Mouse (Mus musculus) heart, embryonic 16.5 days (tissue): ENCODE data around the gene Sidt1. TPM values are rescaled to one million over a fixed set of nuclear protein-coding genes. Genes with fewer than 3 reads are reported as not detected.

Source experiments
- ATAC-seq: fragments of 200-750 bp; cut with Nextera tagmentation; replicated peaks from 2 replicates; pipeline ENCODE4 v1.8.0; 2017; ENCODE audit warnings: moderate number of reproducible peaks; ENCODE audit not compliant: insufficient read depth, low FRiP score; ENCODE audit errors: extremely low read depth
- H3K27ac ChIP-seq: fragments of 300-500 bp; sonication (generic); 2 replicates; pipeline ENCODE4 v1.5.1; 2014; ENCODE audit warnings: mild to moderate bottlenecking, low read length, control low read depth, moderate library complexity
- H3K27me3 ChIP-seq: fragments of 300-500 bp; sonication (generic); 2 replicates; pipeline ENCODE4 v1.6.1; 2014; ENCODE audit warnings: low read length, mixed read lengths; ENCODE audit not compliant: control insufficient read depth, insufficient read depth
- H3K36me3 ChIP-seq: fragments of 300-500 bp; sonication (generic); 2 replicates; pipeline ENCODE4 v1.6.1; 2014; ENCODE audit not compliant: control insufficient read depth, insufficient read depth
- H3K4me1 ChIP-seq: fragments of 300-500 bp; sonication (generic); 2 replicates; pipeline ENCODE4 v1.6.1; 2014; ENCODE audit warnings: low read length, mixed read lengths; ENCODE audit not compliant: control insufficient read depth, insufficient read depth
- H3K4me2 ChIP-seq: fragments of 300-500 bp; sonication (generic); 2 replicates; pipeline ENCODE4 v1.6.1; 2014; ENCODE audit warnings: low read depth, mild to moderate bottlenecking, control low read depth, low read length
- H3K4me3 ChIP-seq: fragments of 300-500 bp; sonication (generic); 2 replicates; pipeline ENCODE4 v1.5.1; 2014; ENCODE audit warnings: mild to moderate bottlenecking, control low read depth, low read length
- H3K9ac ChIP-seq: fragments of 300-500 bp; sonication (generic); 2 replicates; pipeline ENCODE4 v1.6.1; 2014; ENCODE audit warnings: low read length, control low read depth
- H3K9me3 ChIP-seq: fragments of 300-500 bp; sonication (generic); replicated peaks from 2 replicates; pipeline ENCODE4 v1.6.1; 2016; ENCODE audit warnings: low read length; ENCODE audit not compliant: control insufficient read depth
- WGBS: fragments of 180-500 bp; shearing (Covaris S2); extraction: QIAGEN DNeasy Blood & Tissue Kit; methylation state at CpG from one replicate; pipeline ENCODE4 v1.1.7; 2014; 5-methylcytosine and 5-hydroxymethylcytosine counted together
- polyA plus RNA-seq: library from polyadenylated mRNA; unstranded; fragments of >200 nt; fragmentation: Nextera tagmentation; extraction: Ambion mirVana; gene quantifications from 2 replicates; pipeline ENCODE4 v1.2.1, GENCODE M21; 2015

Gene Sidt1
- polyA plus RNA-seq, 1 experiment from 2014 or later: 0.80 TPM

DNA sequence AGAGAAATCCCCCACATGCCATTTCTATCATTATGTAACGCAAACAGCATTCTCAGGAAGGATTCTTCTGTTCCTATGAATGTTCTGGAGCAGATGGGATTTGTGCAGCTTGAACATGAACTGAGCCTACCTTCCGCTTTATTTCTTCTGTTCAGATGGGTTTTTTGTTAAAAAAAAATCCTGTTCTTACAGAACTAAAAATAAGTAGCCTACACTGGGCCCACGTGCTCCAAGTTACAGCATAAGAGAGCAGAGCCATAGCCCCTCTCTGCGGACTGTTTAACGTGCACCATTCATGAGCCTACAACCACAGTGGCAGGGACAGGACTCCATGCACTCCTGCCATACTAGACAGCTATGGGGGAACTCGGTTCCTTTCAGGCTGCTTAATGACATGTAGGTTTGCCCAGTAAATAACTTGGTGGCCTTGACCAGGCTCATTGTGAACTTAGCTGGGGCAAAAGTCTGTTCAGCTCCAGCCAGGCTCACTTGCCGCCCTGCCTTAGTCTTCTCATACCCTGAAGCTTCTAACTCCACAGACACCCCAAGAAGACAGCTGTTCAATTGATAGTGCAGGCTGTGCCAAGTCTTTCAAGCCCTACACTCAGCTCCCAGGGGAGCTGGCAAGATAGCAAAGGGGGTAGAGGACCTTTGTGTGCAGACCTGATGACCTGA lies 64.3 kb downstream of the Sidt1 start:
- Histone ChIP-seq H3K27ac (no peak overlapping the region), H3K4me3 (no peak overlapping the region), H3K4me1 (peaks cover 3% of the 10 kb centered on the region; the same call in 1 of the 2 replicates), H3K36me3 (no peaks in the 10 kb centered on the region), H3K27me3 (no peaks in the 10 kb centered on the region), H3K4me2 (no peak overlapping the region), H3K9ac (no peak overlapping the region), H3K9me3 (no peaks in the 10 kb centered on the region)
- WGBS: 80% methylated on average over 7 of the region's 7 CpGs
- ATAC-seq: no peak

DNA sequence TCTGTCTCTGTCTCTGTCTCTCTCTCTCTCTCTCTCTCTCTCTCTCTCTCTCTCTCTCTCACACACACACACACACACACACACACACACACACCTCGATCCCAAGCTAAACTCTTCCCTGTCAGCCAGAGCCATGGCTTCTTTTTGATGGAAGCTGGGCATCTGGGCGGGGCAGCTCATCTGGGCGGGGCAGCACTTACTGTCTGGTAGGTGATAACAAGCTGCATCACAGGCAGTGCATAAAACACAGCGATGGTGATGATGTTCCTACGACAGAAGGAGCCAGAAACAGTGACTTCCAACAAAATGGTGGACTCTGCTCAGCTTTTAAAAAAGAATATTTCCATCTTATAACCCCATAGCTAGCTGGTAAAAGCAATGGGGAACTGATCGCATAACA lies 67.4 kb downstream of the Sidt1 start:
- WGBS: 71% methylated on average over 6 of the region's 6 CpGs
- ATAC-seq: no peak

DNA sequence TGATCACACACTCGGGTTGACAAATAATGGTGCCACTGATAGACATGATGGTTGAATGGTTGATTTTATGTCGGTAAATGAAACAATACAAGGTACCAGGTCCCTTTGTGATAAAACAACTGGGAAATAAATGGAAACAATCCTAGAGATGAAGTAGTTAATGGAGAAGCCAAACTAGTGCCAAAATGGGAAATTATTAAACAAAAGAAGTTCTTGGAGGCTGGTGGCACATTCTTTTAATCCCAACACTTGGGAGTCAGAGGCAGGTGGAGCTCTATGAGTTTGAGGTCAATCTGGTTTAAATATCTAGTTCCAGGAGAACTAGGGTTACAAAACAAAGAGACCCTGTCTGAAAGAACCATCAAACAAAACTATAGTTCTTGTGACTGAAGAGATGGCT lies 68.1 kb downstream of the Sidt1 start:
- no peaks in the 10 kb centered on the region for H3K27me3 ChIP-seq
- no peak for ATAC-seq
- no peaks in the 10 kb centered on the region for H3K9me3 ChIP-seq
- H3K4me3 ChIP-seq: no peak overlapping the region
- H3K27ac ChIP-seq: no peak overlapping the region
- 71% methylated on average over 2 of the region's 2 CpGs for WGBS
- H3K36me3 ChIP-seq: no peaks in the 10 kb centered on the region
- no peaks in the 10 kb centered on the region for H3K4me1 ChIP-seq
- H3K4me2 ChIP-seq: no peak overlapping the region
- no peak overlapping the region for H3K9ac ChIP-seq

More for the DNA sequence above, 67.4 kb downstream of the Sidt1 start:
- Histone ChIP-seq H3K27ac (no peak overlapping the region), H3K4me1 (no peaks in the 10 kb centered on the region), H3K27me3 (no peaks in the 10 kb centered on the region), H3K4me2 (no peak overlapping the region), H3K9me3 (no peaks in the 10 kb centered on the region), H3K36me3 (no peaks in the 10 kb centered on the region), H3K4me3 (no peak overlapping the region), H3K9ac (no peak overlapping the region)

DNA sequence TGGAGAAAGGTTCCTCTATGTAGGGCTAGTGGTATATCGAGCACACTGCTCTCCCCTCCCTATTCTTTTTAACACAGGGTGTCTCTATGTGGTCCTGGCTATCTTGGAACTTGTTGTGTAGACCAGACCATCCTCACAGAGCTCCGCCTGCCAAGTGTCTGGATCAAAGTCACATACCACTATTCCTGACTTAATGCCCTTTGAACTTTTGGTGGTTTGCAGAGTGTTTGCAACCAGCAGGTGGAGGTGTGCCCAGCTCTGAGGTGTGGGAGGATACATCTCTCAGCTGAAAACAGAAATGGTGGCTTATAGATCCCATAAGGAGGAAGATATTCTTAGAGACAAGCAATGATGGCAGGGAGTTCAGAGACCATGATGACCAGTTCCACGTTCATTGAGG lies 75.5 kb downstream of the Sidt1 start:
- no peaks in the 10 kb centered on the region for H3K27me3 ChIP-seq
- peaks cover 4% of the 10 kb centered on the region; the same call in 1 of the 2 replicates for H3K4me1 ChIP-seq
- 85% methylated on average over 3 of the region's 3 CpGs for WGBS
- no peak overlapping the region for H3K27ac ChIP-seq
- H3K36me3 ChIP-seq: no peaks in the 10 kb centered on the region
- no peaks in the 10 kb centered on the region for H3K9me3 ChIP-seq
- no peak for ATAC-seq
- H3K4me2 ChIP-seq: no peak overlapping the region
- no peak overlapping the region for H3K9ac ChIP-seq
- no peak overlapping the region for H3K4me3 ChIP-seq

DNA sequence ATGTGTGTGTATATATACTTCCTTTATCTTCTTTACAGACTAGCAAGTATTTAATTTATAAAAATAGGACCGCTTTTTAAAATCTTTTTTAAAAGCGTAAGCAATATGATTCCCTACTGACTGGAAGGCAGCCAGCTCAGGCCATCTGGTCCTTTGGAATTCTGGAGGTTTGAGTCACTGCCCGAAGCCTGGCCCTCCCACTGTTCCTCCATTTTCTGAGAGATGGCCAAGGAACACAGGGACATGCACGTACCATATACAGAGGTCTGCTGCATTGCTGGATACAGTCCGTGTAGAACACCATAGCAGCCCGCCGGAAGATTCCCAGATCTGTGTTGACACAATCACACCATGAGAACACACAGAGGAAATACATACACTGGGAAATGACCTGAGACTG lies 78.3 kb downstream of the Sidt1 start:
- Histone ChIP-seq H3K36me3 (no peaks in the 10 kb centered on the region), H3K27ac (peak overlapping the region; percentile 55; the same call in 1 of the 2 replicates), H3K9me3 (no peaks in the 10 kb centered on the region), H3K4me1 (peaks cover 4% of the 10 kb centered on the region; the same call in 1 of the 2 replicates), H3K4me3 (no peak overlapping the region), H3K9ac (no peak overlapping the region), H3K27me3 (no peaks in the 10 kb centered on the region), H3K4me2 (no peak overlapping the region)
- 53% methylated on average over 7 of the region's 7 CpGs for WGBS
- peak; percentile 95 for ATAC-seq

DNA sequence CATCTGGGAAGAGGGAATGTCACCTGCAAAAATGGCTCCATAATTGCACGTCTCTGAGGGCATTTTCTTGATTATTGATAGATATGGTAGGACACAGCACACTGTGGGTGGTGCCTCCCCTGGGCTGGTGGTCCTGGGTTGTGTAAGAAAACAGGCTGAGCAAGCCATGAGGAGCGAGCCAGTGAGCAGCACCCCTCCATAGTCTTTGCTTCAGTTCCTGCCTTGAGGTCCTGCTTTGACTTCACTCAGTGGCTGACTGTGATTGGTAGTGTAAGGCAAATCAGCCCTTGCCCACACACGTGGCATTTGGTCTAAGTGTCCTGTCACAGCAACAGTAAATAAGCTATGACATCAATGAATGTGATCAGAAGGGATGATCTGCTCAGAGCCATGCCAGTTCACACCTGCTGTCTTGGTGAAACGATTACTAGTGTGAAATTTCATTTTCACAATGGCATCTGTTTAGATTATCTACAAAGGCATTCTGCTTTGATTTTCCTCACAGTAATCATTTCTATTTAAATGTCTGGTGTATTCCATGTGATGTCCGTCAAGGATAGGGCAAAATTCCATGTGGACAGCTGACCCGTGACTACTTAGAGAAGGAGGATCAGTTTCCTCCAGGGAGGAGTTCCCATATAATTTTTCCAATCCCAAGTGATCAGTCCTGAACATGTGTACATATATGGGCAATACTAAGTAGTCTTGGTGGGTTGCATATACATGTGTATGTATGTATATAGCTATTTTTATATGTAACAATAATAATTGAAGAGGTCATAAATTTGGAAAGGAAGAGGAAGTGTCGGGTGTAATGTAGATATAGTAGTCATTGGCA lies 79.0 kb downstream of the Sidt1 start:
- H3K9me3 ChIP-seq: no peaks in the 10 kb centered on the region
- ATAC-seq: no peak
- no peak overlapping the region for H3K4me2 ChIP-seq
- no peaks in the 10 kb centered on the region for H3K27me3 ChIP-seq
- WGBS: 70% methylated on average over 7 of the region's 7 CpGs
- H3K27ac ChIP-seq: peak overlapping the region; percentile 50
- no peak overlapping the region for H3K9ac ChIP-seq
- H3K4me3 ChIP-seq: no peak overlapping the region
- peaks cover 4% of the 10 kb centered on the region; the same call in 1 of the 2 replicates for H3K4me1 ChIP-seq
- no peaks in the 10 kb centered on the region for H3K36me3 ChIP-seq

DNA sequence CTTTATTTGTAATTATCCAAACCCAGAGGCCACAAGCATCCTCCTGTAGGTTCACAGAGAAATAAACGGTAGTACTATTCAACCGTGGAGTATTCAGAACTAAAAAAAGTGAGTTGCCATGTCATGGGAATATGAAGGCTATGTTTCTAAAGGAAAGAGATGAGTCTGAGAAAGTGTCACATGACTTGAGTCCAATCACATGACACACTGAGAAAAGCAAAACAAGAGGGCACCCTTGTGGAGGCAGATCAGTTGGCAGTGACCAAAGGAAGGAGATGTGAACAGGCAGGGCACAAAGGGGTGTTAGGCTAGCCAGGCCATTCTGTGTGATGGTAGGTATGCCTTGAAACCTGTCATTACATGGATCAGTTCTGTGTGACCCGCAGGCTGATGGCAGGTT lies 80.3 kb downstream of the Sidt1 start:
- 91% methylated on average over 3 of the region's 3 CpGs for WGBS
- H3K27ac ChIP-seq: no peak overlapping the region
- no peak for ATAC-seq
- H3K9ac ChIP-seq: no peak overlapping the region
- no peaks in the 10 kb centered on the region for H3K36me3 ChIP-seq
- H3K9me3 ChIP-seq: no peaks in the 10 kb centered on the region
- H3K4me1 ChIP-seq: peaks cover 4% of the 10 kb centered on the region; the same call in 1 of the 2 replicates
- H3K4me3 ChIP-seq: no peak overlapping the region
- no peaks in the 10 kb centered on the region for H3K27me3 ChIP-seq
- H3K4me2 ChIP-seq: no peak overlapping the region

DNA sequence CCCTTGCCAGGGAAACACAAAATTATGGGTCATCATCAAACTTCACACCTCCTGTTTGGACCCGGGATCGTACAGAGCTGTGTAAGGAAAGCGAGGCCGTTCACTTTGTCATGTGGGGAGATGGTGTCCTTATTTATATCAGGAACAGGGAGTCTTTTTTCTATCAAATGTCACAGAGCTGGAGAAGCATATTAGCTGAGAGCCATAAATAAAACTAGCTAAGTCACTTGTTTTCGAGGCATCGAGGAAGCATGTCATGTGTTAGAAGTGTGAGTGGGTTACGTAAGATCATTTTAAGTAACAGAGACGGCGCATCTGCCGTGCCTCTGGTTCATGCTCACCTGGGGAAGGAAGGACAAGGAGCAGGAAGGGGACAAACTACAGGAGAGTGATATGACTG lies 83.0 kb downstream of the Sidt1 start:
- H3K36me3 ChIP-seq: no peaks in the 10 kb centered on the region
- no peak overlapping the region for H3K4me2 ChIP-seq
- H3K27ac ChIP-seq: no peak overlapping the region
- no peaks in the 10 kb centered on the region for H3K27me3 ChIP-seq
- H3K9me3 ChIP-seq: peaks cover 3% of the 10 kb centered on the region; the same call in 1 of the 2 replicates
- WGBS: 64% methylated on average over 10 of the region's 10 CpGs
- H3K9ac ChIP-seq: no peak overlapping the region
- no peak overlapping the region for H3K4me3 ChIP-seq
- no peak for ATAC-seq
- 0 out of 2 replicates have a peak, but pooled peaks cover 2% of the 10 kb centered on the region for H3K4me1 ChIP-seq

DNA sequence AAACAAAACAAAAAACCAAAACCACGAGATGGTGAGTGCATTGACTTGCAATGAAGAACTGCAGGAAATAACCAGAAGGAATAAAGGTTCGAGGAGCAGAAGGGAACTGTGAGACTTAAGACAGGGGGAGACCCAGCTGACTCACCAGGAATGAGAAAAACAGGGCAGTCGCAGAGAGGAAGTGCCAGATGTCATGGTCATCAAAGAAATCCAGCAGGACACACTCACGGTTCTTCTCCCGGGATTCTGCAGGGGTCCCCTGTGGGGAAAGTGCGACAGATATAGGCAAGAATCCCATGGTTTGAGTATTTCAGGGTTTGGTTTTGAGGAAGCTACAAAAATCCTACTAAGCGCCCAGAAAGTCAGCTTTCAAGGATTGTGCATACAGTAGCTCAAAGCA lies 89.7 kb downstream of the Sidt1 start:
- H3K27me3 ChIP-seq: peaks cover 3% of the 10 kb centered on the region; the same call in 1 of the 2 replicates
- H3K36me3 ChIP-seq: no peaks in the 10 kb centered on the region
- no peak overlapping the region for H3K4me3 ChIP-seq
- no peak for ATAC-seq
- no peak overlapping the region for H3K27ac ChIP-seq
- H3K9me3 ChIP-seq: peaks cover 3% of the 10 kb centered on the region; the same call in 1 of the 2 replicates
- peaks cover 11% of the 10 kb centered on the region for H3K4me1 ChIP-seq
- no peak overlapping the region for H3K4me2 ChIP-seq
- WGBS: 54% methylated on average over 7 of the region's 7 CpGs
- no peak overlapping the region for H3K9ac ChIP-seq
